Mouse (Mus musculus) liver, adult 2 months (tissue): Measurements from ENCODE around the gene Ubxn2a. TPM values are rescaled to one million over a fixed set of nuclear protein-coding genes. Genes with fewer than 3 reads are reported as not detected.

Source experiments
- DNase-seq: peaks from one replicate; pipeline ENCODE4 v3.0.0-alpha.2; 2011; ENCODE audit warnings: low read depth, low spot score; ENCODE audit errors: extremely low read depth
- H3K27ac ChIP-seq: fragments of 200-500 bp; replicated peaks from 2 replicates; pipeline ENCODE4 v1.5.1; 2012; ENCODE audit warnings: low read depth, mild to moderate bottlenecking, control low read depth, inconsistent platforms, low read length; ENCODE audit not compliant: insufficient read depth
- H3K27me3 ChIP-seq: fragments of 200-500 bp; 2 replicates; pipeline ENCODE4 v1.6.1; 2012; ENCODE audit warnings: mild to moderate bottlenecking, moderate library complexity, low read length, inconsistent platforms; ENCODE audit not compliant: control insufficient read depth, insufficient read depth
- H3K36me3 ChIP-seq: fragments of 200-500 bp; 2 replicates; pipeline ENCODE4 v1.6.1; 2012; ENCODE audit warnings: low read length, inconsistent platforms; ENCODE audit not compliant: control insufficient read depth, insufficient read depth
- H3K4me1 ChIP-seq: fragments of 200-500 bp; 2 replicates; pipeline ENCODE4 v1.6.1; 2011; ENCODE audit warnings: low read length; ENCODE audit not compliant: control insufficient read depth, insufficient read depth
- H3K4me3 ChIP-seq: fragments of 200-500 bp; 2 replicates; pipeline ENCODE4 v1.5.1; 2011; ENCODE audit warnings: low read depth, mild to moderate bottlenecking, control low read depth, low read length, moderate library complexity; ENCODE audit not compliant: insufficient read depth
- H3K79me2 ChIP-seq: fragments of 200-500 bp; 2 replicates; pipeline ENCODE4 v1.6.1; 2012; ENCODE audit warnings: inconsistent platforms, mild to moderate bottlenecking, low read length, moderate library complexity; ENCODE audit not compliant: control insufficient read depth, insufficient read depth
- H3K9ac ChIP-seq: fragments of 200-500 bp; 2 replicates; pipeline ENCODE4 v1.6.1; 2012; ENCODE audit warnings: low read depth, mild to moderate bottlenecking, control low read depth, inconsistent platforms, low read length
- CTCF ChIP-seq: fragments of 200-500 bp; IDR thresholded peaks from 2 replicates; pipeline ENCODE4 v1.5.1; 2011; ENCODE audit warnings: low read depth, low read length, control low read depth
- POLR2A ChIP-seq: fragments of 200-500 bp; IDR thresholded peaks from 2 replicates; pipeline ENCODE4 v1.6.1; 2011; ENCODE audit warnings: low read length, control low read depth; ENCODE audit not compliant: insufficient read depth; ENCODE audit errors: extremely low read depth
- WGBS: fragments of 180-500 bp; shearing (Covaris S2); methylation state at CpG from one replicate; pipeline ENCODE4 v1.1.7; 2018; 5-methylcytosine and 5-hydroxymethylcytosine counted together
- polyA plus RNA-seq: library from polyadenylated mRNA; depleted of rRNA; stranded (reverse); fragments of >200 nt; gene quantifications from 2 replicates; pipeline ENCODE4 v1.2.3, GENCODE M21; 2012
- total RNA-seq: library from RNA; depleted of rRNA; stranded (reverse); fragments of >200 nt; gene quantifications from 2 replicates; pipeline ENCODE4 v1.2.3, GENCODE M21; 2014

Gene Ubxn2a
- total and polyA plus RNA-seq, 2 experiments = 3.2 to 18.7 TPM

- no peaks in the 10 kb centered on the region for H3K36me3 ChIP-seq
- no peak overlapping the region for H3K4me3 ChIP-seq
- no peaks in the 10 kb centered on the region for H3K27me3 ChIP-seq
- no peaks in the 10 kb centered on the region; the same call in 1 of the 2 replicates for H3K79me2 ChIP-seq
- no peak overlapping the region for H3K9ac ChIP-seq
- TF ChIP-seq CTCF = no peak
- no peak for TF ChIP-seq POLR2A
- H3K27ac ChIP-seq = no peak overlapping the region
- 91% methylated on average over 7 of the region's 7 CpGs for WGBS
- H3K4me1 ChIP-seq = peaks cover 3% of the 10 kb centered on the region; the same call in 1 of the 2 replicates
- DNase-seq = no peak
Measured at GRCm38 (mm10) chr12:4908391-4908790, 886 bp upstream of the Ubxn2a start.

GRCm38 (mm10) chr12:4906476-4906875 is 1.0 kb downstream of the Ubxn2a start:
- Histone ChIP-seq H3K27me3 (no peaks in the 10 kb centered on the region), H3K4me3 (peak overlapping the region; percentile 96; the same call in 1 of the 2 replicates), H3K4me1 (no peaks in the 10 kb centered on the region), H3K27ac (no peak overlapping the region; the same call in 1 of the 2 replicates), H3K36me3 (peaks cover 2% of the 10 kb centered on the region; the same call in 1 of the 2 replicates), H3K9ac (no peak overlapping the region), H3K79me2 (no peaks in the 10 kb centered on the region; the same call in 1 of the 2 replicates)
- DNase-seq = peak; percentile 51
- no peak for TF ChIP-seq CTCF
- no peak for TF ChIP-seq POLR2A
- 4% methylated on average over 7 of the region's 7 CpGs for WGBS

- Histone ChIP-seq H3K79me2 (no peaks in the 10 kb centered on the region; the same call in 1 of the 2 replicates), H3K27me3 (no peaks in the 10 kb centered on the region), H3K9ac (no peak overlapping the region), H3K36me3 (peaks cover 5% of the 10 kb centered on the region), H3K4me3 (no peak overlapping the region), H3K4me1 (no peaks in the 10 kb centered on the region), H3K27ac (no peak overlapping the region)
- no peak for TF ChIP-seq CTCF
- no peak for TF ChIP-seq POLR2A
- WGBS = 79% methylated on average over 7 of the region's 7 CpGs
- DNase-seq = no peak
Measured at GRCm38 (mm10) chr12:4905946-4906345, 1.6 kb downstream of the Ubxn2a start.

- H3K27me3 ChIP-seq = no peaks in the 10 kb centered on the region
- H3K27ac ChIP-seq = no peak overlapping the region
- no peaks in the 10 kb centered on the region for H3K4me1 ChIP-seq
- H3K9ac ChIP-seq = no peak overlapping the region
- H3K4me3 ChIP-seq = no peak overlapping the region
- 96% methylated on average over 5 of the region's 5 CpGs for WGBS
- peaks cover 14% of the 10 kb centered on the region for H3K36me3 ChIP-seq
- DNase-seq = no peak
- TF ChIP-seq CTCF (no peak), POLR2A (no peak)
- H3K79me2 ChIP-seq = no peaks in the 10 kb centered on the region
Measured at GRCm38 (mm10) chr12:4898024-4898423, 9.5 kb downstream of the Ubxn2a start.

GRCm38 (mm10) chr12:4889891-4890290 is 17.6 kb downstream of the Ubxn2a start:
- Histone ChIP-seq H3K4me1 (no peaks in the 10 kb centered on the region), H3K9ac (no peak overlapping the region), H3K4me3 (no peak overlapping the region), H3K27ac (no peak overlapping the region), H3K79me2 (no peaks in the 10 kb centered on the region), H3K36me3 (peaks cover 23% of the 10 kb centered on the region), H3K27me3 (no peaks in the 10 kb centered on the region)
- DNase-seq = no peak
- WGBS = 94% methylated on average over 1 of the region's 1 CpGs
- TF ChIP-seq POLR2A (no peak), CTCF (no peak)

- Histone ChIP-seq H3K9ac (no peak overlapping the region), H3K27me3 (no peaks in the 10 kb centered on the region), H3K79me2 (no peaks in the 10 kb centered on the region), H3K36me3 (peaks cover 24% of the 10 kb centered on the region), H3K27ac (no peak overlapping the region), H3K4me1 (no peaks in the 10 kb centered on the region), H3K4me3 (no peak overlapping the region)
- DNase-seq = no peak
- WGBS = 95% methylated on average over 2 of the region's 2 CpGs
- TF ChIP-seq CTCF (no peak), POLR2A (no peak)
Measured at GRCm38 (mm10) chr12:4889251-4889650, 18.3 kb downstream of the Ubxn2a start.
